Mouse (Mus musculus) midbrain, embryonic 10.5 days (tissue): ENCODE data around the gene Xylt1. TPM values are rescaled to one million over a fixed set of nuclear protein-coding genes. Genes with fewer than 3 reads are reported as not detected.

Source experiments
- DNase-seq: peaks from one replicate; pipeline ENCODE4 v3.0.0-alpha.2; 2017; ENCODE audit warnings: low spot score
- H3K27ac ChIP-seq: fragments of 300-500 bp; sonication (generic); replicated peaks from 2 replicates; pipeline ENCODE4 v1.5.1; 2016; ENCODE audit warnings: mild to moderate bottlenecking
- H3K27me3 ChIP-seq: fragments of 300-500 bp; sonication (generic); 2 replicates; pipeline ENCODE4 v1.6.1; 2016; ENCODE audit warnings: low read depth, mild to moderate bottlenecking; ENCODE audit not compliant: poor library complexity, severe bottlenecking
- H3K36me3 ChIP-seq: fragments of 300-500 bp; sonication (generic); 2 replicates; pipeline ENCODE4 v1.6.1; 2016; ENCODE audit warnings: mild to moderate bottlenecking, moderate library complexity
- H3K4me1 ChIP-seq: fragments of 300-500 bp; sonication (generic); 2 replicates; pipeline ENCODE4 v1.6.1; 2016
- H3K4me3 ChIP-seq: fragments of 300-500 bp; sonication (generic); 2 replicates; pipeline ENCODE4 v1.5.1; 2016; ENCODE audit warnings: mild to moderate bottlenecking, moderate library complexity
- H3K9me3 ChIP-seq: fragments of 300-500 bp; sonication (generic); replicated peaks from 2 replicates; pipeline ENCODE4 v1.6.1; 2016; ENCODE audit warnings: mild to moderate bottlenecking
- WGBS: fragments of 180-500 bp; shearing (Covaris S2); methylation state at CpG from one replicate; pipeline ENCODE4 v1.1.7; 2016; 5-methylcytosine and 5-hydroxymethylcytosine counted together
- polyA plus RNA-seq: library from polyadenylated mRNA; unstranded; fragments of >200 nt; fragmentation: Nextera tagmentation; extraction: Ambion mirVana; gene quantifications from 2 replicates; pipeline ENCODE4 v1.2.1, GENCODE M21; 2016

Gene Xylt1
- polyA plus RNA-seq, 1 experiment from 2014 or later: 1.0 TPM

- no peak for DNase-seq
- Histone ChIP-seq H3K9me3 (no peaks in the 10 kb centered on the region), H3K4me1 (peaks cover 28% of the 10 kb centered on the region), H3K36me3 (no peaks in the 10 kb centered on the region), H3K27me3 (no peaks in the 10 kb centered on the region), H3K4me3 (no peak overlapping the region), H3K27ac (no peak overlapping the region)
Observed at GRCm38 (mm10) chr7:117521369-117521768, 140.6 kb downstream of the Xylt1 start.

GRCm38 (mm10) chr7:117522092-117522635, 141.4 kb downstream of the Xylt1 start:
- no peaks in the 10 kb centered on the region for H3K9me3 ChIP-seq
- DNase-seq: peak; percentile 15
- H3K4me3 ChIP-seq: no peak overlapping the region
- WGBS: 30% methylated on average over 4 of the region's 4 CpGs
- no peaks in the 10 kb centered on the region for H3K27me3 ChIP-seq
- H3K4me1 ChIP-seq: peaks cover 26% of the 10 kb centered on the region
- no peak overlapping the region for H3K27ac ChIP-seq
- no peaks in the 10 kb centered on the region for H3K36me3 ChIP-seq

- Histone ChIP-seq H3K4me1 (peaks cover 26% of the 10 kb centered on the region), H3K27me3 (no peaks in the 10 kb centered on the region), H3K27ac (no peak overlapping the region), H3K4me3 (no peak overlapping the region), H3K36me3 (no peaks in the 10 kb centered on the region), H3K9me3 (no peaks in the 10 kb centered on the region)
- WGBS: 76% methylated on average over 7 of the region's 7 CpGs
- DNase-seq: no peak
Observed at GRCm38 (mm10) chr7:117524430-117525214, 143.8 kb downstream of the Xylt1 start.

GRCm38 (mm10) chr7:117525678-117526077, 144.9 kb downstream of the Xylt1 start:
- WGBS: 90% methylated on average over 5 of the region's 5 CpGs
- Histone ChIP-seq H3K4me1 (peaks cover 26% of the 10 kb centered on the region), H3K9me3 (no peaks in the 10 kb centered on the region), H3K27ac (no peak overlapping the region), H3K36me3 (no peaks in the 10 kb centered on the region), H3K27me3 (no peaks in the 10 kb centered on the region), H3K4me3 (no peak overlapping the region)
- no peak for DNase-seq

- 86% methylated on average over 3 of the region's 3 CpGs for WGBS
- no peaks in the 10 kb centered on the region for H3K27me3 ChIP-seq
- DNase-seq: no peak
- H3K4me1 ChIP-seq: peaks cover 23% of the 10 kb centered on the region
- H3K27ac ChIP-seq: no peak overlapping the region
- H3K36me3 ChIP-seq: no peaks in the 10 kb centered on the region
- H3K9me3 ChIP-seq: no peaks in the 10 kb centered on the region
- H3K4me3 ChIP-seq: no peak overlapping the region
Observed at GRCm38 (mm10) chr7:117526570-117526969, 145.8 kb downstream of the Xylt1 start.

- no peak for DNase-seq
- H3K27me3 ChIP-seq: no peaks in the 10 kb centered on the region
- WGBS: 85% methylated on average over 12 of the region's 12 CpGs
- H3K36me3 ChIP-seq: no peaks in the 10 kb centered on the region
- H3K4me3 ChIP-seq: no peak overlapping the region
- no peak overlapping the region for H3K27ac ChIP-seq
- H3K9me3 ChIP-seq: no peaks in the 10 kb centered on the region
- H3K4me1 ChIP-seq: peaks cover 12% of the 10 kb centered on the region
Observed at GRCm38 (mm10) chr7:117529787-117530655, 149.2 kb downstream of the Xylt1 start.

- Histone ChIP-seq H3K9me3 (no peaks in the 10 kb centered on the region), H3K4me3 (no peak overlapping the region), H3K27me3 (no peaks in the 10 kb centered on the region), H3K36me3 (no peaks in the 10 kb centered on the region), H3K4me1 (peaks cover 12% of the 10 kb centered on the region), H3K27ac (no peak overlapping the region)
- WGBS: 54% methylated on average over 3 of the region's 3 CpGs
- DNase-seq: no peak
Observed at GRCm38 (mm10) chr7:117532651-117533050, 151.9 kb downstream of the Xylt1 start.

GRCm38 (mm10) chr7:117533164-117533563, 152.4 kb downstream of the Xylt1 start:
- Histone ChIP-seq H3K36me3 (no peaks in the 10 kb centered on the region), H3K27me3 (no peaks in the 10 kb centered on the region), H3K4me1 (peaks cover 12% of the 10 kb centered on the region), H3K4me3 (no peak overlapping the region), H3K27ac (no peak overlapping the region), H3K9me3 (no peaks in the 10 kb centered on the region)
- no peak for DNase-seq
- 82% methylated on average over 5 of the region's 5 CpGs for WGBS

- Histone ChIP-seq H3K27ac (no peak overlapping the region), H3K4me1 (peaks cover 36% of the 10 kb centered on the region), H3K27me3 (no peaks in the 10 kb centered on the region), H3K9me3 (no peaks in the 10 kb centered on the region), H3K4me3 (no peak overlapping the region), H3K36me3 (no peaks in the 10 kb centered on the region)
- WGBS: 77% methylated on average over 5 of the region's 5 CpGs
- no peak for DNase-seq
Observed at GRCm38 (mm10) chr7:117539931-117540330, 159.2 kb downstream of the Xylt1 start.

GRCm38 (mm10) chr7:117540413-117540812, 159.6 kb downstream of the Xylt1 start:
- H3K36me3 ChIP-seq: no peaks in the 10 kb centered on the region
- no peaks in the 10 kb centered on the region for H3K27me3 ChIP-seq
- no peaks in the 10 kb centered on the region for H3K9me3 ChIP-seq
- H3K4me1 ChIP-seq: peaks cover 36% of the 10 kb centered on the region
- no peak for DNase-seq
- no peak overlapping the region for H3K4me3 ChIP-seq
- H3K27ac ChIP-seq: no peak overlapping the region
- 76% methylated on average over 5 of the region's 5 CpGs for whole genome bisulfite sequencing

GRCm38 (mm10) chr7:117541056-117541455, 160.3 kb downstream of the Xylt1 start:
- Histone ChIP-seq H3K27me3 (no peaks in the 10 kb centered on the region), H3K9me3 (no peaks in the 10 kb centered on the region), H3K27ac (no peak overlapping the region), H3K4me3 (no peak overlapping the region), H3K36me3 (no peaks in the 10 kb centered on the region), H3K4me1 (peaks cover 36% of the 10 kb centered on the region)
- no peak for DNase-seq
- WGBS: 65% methylated on average over 1 of the region's 1 CpGs

GRCm38 (mm10) chr7:117541681-117542080, 160.9 kb downstream of the Xylt1 start:
- no peaks in the 10 kb centered on the region for H3K27me3 ChIP-seq
- H3K36me3 ChIP-seq: no peaks in the 10 kb centered on the region
- no peak for DNase-seq
- no peak overlapping the region for H3K27ac ChIP-seq
- H3K4me3 ChIP-seq: no peak overlapping the region
- H3K4me1 ChIP-seq: peaks cover 36% of the 10 kb centered on the region
- WGBS: 85% methylated on average over 3 of the region's 3 CpGs
- H3K9me3 ChIP-seq: no peaks in the 10 kb centered on the region

GRCm38 (mm10) chr7:117543041-117543440, 162.3 kb downstream of the Xylt1 start:
- peaks cover 42% of the 10 kb centered on the region for H3K4me1 ChIP-seq
- no peaks in the 10 kb centered on the region for H3K36me3 ChIP-seq
- H3K9me3 ChIP-seq: no peaks in the 10 kb centered on the region
- H3K4me3 ChIP-seq: no peak overlapping the region
- peak; percentile 17 for DNase-seq
- no peaks in the 10 kb centered on the region for H3K27me3 ChIP-seq
- peak overlapping the region; percentile 18; the same call in 1 of the 2 replicates for H3K27ac ChIP-seq
- 59% methylated on average over 8 of the region's 8 CpGs for WGBS
